Mouse (Mus musculus) large intestine, adult 2 months (tissue): ENCODE measurements around the gene Syn3. TPM values are rescaled to one million over a fixed set of nuclear protein-coding genes. Genes with fewer than 3 reads are reported as not detected.

Experiments used
- DNase-seq: peaks from one replicate; pipeline ENCODE4 v3.0.0-alpha.2; 2012; ENCODE audit warnings: low read depth, low spot score
- WGBS: fragments of 180-500 bp; shearing (Covaris S2); methylation state at CpG from one replicate; pipeline ENCODE4 v1.1.7; 2018; 5-methylcytosine and 5-hydroxymethylcytosine counted together
- polyA plus RNA-seq: library from polyadenylated mRNA; depleted of rRNA; stranded (reverse); fragments of >200 nt; gene quantifications from 2 replicates; pipeline ENCODE4 v1.2.3, GENCODE M21; 2012

The Syn3 gene
- polyA plus RNA-seq, 1 experiment: 0.89 TPM

DNA sequence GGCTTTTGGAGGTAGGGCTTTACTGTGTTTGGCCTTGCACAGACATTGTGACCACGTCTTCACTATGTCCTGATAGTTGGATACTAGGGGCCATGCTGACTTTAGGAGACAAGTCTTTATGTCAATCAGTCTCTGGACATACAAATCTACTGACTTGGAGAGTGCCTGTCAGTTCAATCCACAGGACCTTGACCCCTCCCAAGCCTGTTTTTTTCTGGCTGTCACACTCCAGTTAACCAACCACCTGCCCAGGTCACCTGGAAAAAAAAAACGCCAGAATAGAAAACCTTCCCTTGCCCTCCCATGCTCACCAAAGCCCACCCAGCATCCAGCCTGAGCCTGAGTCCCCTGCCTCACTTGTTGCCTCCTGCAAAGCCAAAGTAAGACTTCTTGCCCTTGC lies 70.7 kb downstream of the Syn3 start:
- WGBS: 64% methylated on average over 2 of the region's 2 CpGs
- no peak for DNase-seq

DNA sequence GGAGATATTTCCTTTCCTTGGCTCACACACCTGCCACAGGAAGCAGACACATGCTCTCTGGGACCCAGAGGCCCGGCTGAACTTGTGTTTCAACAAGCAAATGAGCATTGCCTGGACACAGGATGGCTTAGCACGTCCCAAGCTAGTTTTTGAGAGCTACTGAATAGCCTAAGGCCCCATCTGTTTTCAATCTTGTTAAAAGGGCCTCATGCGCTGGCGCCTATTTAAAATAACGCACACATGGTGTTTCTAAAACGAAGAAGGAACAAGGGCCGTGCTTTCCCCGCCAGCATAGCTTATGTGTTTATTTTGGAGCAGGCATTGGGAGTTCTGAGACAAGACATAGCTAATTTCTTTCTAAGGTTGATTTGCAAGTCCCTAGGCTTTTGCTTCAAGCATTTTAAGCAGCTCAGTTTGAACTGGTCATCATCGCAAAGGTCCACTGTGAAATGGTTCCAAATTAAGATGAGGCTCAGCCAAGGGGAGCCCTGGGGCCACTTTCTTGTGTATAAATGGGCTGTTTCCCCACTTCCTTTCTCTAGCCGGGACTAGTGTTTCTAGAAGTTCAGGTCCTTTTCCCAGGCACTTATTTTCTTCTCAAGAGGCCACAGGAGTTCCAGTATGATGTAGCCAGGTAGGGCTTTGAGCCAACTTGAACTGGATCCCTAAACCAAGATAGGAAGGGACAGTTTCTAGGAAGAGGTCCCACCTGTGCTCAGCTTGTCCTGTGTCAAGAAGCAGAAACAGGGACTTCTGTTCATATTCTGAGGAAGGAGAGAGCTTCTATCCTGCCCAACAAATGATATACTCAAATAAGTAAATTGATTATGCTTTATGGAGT lies 72.8 kb downstream of the Syn3 start:
- DNase-seq: no peak
- WGBS: 38% methylated on average over 10 of the region's 10 CpGs

DNA sequence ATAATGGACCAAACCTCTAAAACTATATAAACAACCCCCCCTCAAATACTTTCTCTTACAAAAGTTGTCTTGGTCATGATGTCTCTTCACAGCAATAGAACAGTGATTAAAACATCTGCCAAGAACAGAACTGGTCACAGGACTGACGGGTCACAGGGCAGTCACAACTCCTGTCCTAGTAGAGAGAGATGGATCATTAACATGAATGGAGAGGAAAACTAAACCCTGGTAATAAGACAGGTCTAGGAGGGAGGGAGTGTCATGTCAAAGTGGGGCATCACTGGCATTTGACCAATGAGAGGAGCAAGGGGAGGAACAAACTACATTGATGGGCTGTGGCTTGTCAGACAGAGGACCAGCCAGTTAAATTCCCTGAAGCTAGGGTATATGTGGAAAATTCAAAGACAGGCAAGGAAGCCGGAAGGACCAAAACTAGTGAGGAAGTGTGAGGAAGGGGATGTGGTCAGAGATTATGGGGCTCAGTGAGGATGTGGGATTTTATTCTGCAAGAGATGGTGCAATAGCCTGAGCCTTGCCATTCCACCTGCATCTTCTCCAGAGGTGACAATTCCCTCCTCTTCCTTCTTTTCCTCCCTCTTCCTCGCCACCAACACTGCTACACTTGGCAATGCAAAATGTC lies 76.8 kb downstream of the Syn3 start:
- no peak for DNase-seq
- WGBS: 87% methylated on average over 3 of the region's 3 CpGs

DNA sequence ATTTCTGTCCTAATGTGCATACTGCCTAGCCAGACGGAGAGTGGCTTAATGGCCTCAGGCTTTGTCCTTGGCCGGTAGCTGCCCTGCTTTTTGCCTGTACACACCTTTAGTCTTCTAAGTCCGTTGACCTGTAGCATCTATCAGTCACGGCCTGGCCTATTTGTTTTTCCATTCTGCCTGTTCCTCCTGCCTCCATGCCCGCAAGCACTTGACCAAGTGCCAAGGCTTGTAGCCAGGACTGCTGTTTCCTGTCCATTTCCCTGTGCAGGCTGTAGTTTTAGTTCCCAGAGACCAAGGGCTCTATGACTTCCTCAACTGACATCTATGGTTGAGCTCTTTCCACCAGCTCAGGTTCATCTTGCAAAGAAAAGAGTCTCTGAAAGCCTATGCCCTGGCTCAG lies 79.8 kb downstream of the Syn3 start:
- DNase-seq: peak; percentile 25
- WGBS: 30% methylated on average over 5 of the region's 5 CpGs

DNA sequence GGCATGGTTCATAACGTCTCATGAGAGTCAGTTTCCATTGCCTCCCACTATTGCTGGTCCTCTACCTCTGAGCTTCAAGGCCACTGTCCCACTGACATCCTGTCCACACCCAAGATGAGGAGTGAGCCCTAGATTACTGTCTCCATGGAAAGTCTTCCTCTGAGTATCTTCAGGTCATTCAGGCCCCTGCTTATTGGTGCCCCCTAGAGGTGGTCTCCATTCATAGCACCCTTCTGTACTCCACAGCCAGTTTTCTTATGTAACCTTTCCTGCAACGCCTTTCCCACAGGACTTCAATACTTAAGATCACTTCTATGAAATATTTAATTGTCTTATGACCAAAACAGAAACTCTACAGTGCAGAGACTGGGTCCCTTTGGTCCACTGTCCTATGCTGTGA lies 80.4 kb downstream of the Syn3 start:
- WGBS: 64% methylated on average over 2 of the region's 2 CpGs
- no peak for DNase-seq

DNA sequence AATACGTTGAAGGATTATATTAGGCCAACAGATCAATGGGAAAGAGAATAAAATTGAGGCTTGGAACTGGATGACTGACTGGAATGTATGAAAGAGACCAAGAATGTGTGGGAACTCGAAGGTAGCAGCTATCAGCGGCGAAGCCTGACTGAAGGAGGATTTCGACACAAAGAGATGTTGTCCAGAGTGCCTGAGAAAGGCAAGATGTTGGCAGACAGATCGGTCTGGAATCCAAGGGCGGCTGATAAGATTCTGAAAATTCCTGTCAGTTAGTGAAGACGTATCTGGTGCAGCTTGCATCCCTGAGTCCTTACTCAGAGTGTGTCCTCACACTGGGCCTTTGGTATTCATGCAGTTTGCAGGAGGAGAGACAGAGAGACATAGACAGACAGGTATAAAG lies 81.9 kb downstream of the Syn3 start:
- DNase-seq: no peak
- WGBS: 87% methylated on average over 8 of the region's 8 CpGs

DNA sequence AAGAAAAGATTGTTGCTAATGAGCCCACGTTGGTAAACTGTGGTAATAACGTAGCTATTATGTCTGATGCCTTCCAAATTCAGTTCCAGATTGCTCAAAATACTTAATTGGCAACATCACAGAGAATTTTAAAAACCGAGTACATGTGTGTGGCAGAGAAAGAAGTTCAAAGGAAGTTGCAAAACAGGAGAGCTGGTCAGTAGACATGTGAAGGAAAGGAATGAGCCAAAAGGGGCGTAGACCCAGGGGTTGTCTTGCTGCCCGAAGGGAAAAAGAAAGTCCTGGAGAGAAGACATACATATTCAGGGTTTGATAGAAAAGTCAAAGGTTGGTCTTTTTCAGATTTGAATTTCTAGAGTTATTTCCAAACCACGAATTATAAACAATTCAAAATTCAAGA lies 87.8 kb downstream of the Syn3 start:
- no peak for DNase-seq
- WGBS: 86% methylated on average over 6 of the region's 6 CpGs

DNA sequence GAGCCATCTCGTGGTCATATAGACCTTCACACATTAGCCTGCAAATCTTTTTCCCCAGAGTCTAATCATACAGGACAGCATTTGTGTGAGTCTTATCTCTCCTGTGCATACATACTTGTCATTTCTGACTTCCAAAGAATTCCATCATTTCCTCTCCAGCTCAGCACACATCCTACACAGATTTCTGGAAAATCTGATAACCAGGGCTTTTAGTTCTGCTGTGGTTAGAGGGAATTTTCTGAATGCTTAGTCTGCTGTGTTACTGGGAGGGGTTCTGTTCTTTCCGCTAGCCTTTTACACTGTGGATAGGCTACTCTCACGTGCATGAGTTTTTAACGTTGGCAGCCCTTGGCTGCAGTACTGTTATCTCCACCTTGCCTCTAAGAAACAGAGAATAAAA lies 91.7 kb downstream of the Syn3 start:
- 74% methylated on average over 4 of the region's 4 CpGs for WGBS
- DNase-seq: no peak

DNA sequence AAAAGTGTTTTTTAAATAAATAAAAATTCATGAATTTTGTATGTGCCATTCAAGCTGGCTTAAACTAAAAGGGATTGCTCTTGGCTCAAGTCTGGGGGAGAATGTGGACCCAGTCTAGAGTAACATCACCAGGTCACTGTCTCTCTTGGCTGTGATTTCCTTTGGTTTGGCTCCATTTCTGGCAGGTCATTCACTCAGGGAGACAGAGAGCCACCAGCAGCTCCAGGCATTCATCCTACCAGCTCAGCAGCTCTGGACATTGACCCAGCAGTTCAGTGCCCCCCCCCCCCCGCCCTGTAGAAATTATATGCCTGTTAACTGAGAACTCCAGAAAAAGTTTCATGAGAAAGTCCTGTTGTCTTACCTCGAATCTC lies 100.4 kb downstream of the Syn3 start:
- no peak for DNase-seq
- 44% methylated on average over 2 of the region's 2 CpGs for WGBS

DNA sequence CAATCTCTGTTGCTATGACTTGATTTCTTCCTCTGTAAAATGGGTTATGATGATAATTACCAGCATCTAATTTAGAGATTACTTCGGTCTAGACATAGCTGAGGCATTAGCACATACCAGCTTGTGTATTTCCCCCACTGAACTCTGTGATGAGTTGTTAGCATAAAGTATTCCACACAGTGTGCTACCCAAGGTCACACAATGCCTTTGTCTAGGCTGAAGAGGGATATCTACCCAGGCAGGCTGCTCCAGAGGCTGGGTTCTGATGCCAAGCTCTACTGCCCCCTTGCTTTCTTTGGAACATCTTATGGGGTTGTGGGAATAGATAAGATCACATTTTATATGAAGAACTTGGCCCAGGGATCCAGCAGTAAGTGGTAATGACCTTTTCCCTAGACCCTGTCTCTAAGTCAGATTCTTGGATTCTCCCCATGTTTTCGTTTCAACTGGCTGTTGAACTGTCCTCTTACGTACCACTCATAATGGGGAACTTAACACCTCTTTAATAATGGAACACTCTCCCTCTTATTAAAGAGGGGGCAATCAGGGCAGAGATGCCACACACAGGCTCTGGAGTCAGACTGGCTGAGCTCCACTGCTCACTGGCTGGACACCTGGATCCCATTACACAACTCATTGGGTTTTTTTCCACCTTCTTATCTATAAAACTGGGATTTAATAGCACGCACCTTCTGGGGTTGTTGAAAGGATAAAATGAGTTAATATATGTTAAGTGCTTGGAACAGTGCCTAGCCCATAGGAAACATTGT lies 100.9 kb downstream of the Syn3 start:
- DNase-seq: no peak
- 69% methylated on average over 4 of the region's 4 CpGs for WGBS

DNA sequence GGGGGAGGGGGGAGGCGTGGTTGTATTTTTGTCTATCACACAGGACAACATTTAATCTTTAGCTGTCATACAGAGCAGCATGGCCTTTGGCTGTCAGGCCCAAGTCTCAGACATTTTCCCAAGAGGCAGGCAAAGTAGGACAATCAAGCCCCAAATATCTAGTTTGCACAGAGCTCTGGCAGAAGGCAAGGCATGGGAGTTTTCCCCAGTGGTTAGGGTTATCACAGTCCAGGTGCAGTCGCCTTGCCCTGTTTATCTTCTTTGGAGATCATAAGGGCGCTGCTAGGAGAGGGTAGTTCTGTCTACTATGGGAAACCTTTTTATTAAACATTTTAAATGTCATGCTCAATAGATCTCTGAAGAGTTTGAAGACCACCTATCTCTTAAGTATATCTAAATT lies 106.3 kb downstream of the Syn3 start:
- WGBS: 89% methylated on average over 3 of the region's 3 CpGs
- DNase-seq: no peak

DNA sequence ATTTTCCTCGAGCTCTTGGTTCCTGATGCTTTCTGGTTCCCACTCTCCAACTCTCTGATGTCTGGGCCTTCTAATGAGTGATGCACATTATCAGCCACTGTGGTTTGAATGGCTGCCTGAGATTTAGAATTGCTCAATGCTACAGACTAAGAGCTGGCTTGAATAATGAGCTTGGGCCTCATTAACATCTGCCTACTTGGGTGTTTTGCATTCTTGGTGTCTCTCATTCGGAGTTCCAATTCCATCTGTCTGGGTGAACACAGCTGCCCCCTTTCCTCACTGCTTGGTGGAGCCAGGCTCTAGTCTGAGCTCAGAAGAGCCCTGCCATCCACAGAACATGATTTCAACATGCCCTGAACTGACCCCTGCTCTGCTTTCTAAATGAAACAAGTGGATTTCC lies 108.8 kb downstream of the Syn3 start:
- DNase-seq: no peak
- 70% methylated on average over 2 of the region's 2 CpGs for WGBS

DNA sequence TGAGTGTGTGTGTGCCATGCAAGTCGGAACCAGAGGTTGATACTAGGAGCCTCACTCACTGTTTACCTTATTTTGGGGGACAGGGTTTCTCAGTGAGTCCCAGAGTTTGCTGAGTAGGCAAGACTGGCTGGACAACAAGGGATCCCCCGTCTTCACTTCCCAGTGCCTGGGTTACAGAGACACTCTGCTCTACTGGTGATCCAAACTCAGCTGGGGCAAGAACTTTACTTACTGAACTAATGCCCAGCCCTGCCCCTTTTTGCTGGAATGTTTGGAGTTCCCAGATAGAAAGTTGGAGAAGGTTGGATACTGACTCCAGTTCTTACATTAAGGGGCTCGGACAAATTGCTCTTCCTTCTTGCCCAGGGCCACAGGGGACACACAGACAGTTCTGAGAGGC lies 109.3 kb downstream of the Syn3 start:
- 89% methylated on average over 3 of the region's 3 CpGs for WGBS
- DNase-seq: no peak

DNA sequence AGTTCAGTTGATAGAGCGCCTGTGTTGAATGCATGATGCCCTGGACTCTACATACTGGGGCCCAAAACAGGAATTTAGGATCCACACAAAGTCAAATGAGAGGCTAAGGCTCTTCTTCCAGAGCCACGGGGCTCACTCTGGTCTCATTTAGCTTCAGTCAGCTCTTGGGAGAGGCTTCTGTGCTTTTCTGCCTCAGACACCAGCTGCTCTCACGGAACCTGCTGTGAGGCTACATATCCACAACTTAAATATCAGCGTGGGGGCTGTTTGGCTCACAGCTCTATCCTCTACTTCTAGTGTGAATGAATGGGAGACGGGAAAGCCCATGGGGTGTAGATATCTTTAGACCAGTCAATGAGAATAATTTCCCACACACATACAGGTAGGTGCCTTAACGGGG lies 109.9 kb downstream of the Syn3 start:
- 92% methylated on average over 6 of the region's 6 CpGs for whole genome bisulfite sequencing

DNA sequence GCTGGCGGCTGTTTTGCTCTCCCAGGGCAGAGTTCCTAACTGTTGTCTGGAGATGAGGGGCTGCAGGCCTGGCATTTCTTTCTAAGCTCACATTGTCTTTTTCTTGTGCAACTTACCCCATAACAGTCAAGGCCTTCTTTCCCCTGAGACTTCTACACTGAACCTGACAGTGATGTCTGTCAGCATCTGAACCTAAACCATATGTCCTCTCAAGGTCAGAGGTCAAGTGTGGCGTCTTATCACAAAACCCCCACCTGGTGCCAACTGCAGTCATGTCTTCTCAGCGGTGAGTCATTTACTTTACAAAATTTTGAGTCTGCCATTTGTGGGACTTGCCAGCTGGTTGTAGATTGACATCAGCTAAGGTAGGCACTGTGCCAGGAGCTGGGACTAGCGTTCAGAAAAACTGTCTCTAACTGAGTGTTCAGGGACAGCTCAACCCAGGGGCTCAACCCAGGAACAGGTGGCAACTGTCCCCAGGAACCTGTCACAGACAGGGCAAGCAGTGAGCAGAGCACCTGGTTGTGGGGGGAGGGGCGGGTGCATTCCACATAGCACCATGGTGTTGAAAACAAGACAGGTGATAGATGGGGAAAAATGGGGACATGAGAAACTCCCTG lies 110.8 kb downstream of the Syn3 start:
- 48% methylated on average over 5 of the region's 5 CpGs for WGBS
- DNase-seq: no peak

More for the DNA sequence above, 109.9 kb downstream of the Syn3 start:
- no peak for DNase-seq

DNA sequence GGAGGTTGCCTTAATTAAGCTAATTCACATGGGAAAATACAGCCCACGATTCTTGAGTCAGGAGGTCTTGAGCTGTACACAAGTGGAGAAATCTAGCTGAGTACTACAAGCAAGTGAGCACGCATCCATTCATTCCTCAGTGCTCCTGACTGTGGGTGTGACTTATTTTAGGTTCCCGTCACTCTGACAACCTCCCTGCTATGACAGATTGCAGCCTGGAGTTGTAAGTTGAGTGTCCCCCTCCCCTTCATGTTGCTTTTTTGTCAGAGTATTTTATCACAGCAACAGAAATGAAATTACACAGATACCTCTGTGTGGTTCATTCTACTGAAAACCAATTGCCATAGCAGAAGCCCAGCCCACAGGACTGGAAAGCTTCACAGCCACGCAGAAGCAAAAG lies 112.5 kb downstream of the Syn3 start:
- no peak for DNase-seq

DNA sequence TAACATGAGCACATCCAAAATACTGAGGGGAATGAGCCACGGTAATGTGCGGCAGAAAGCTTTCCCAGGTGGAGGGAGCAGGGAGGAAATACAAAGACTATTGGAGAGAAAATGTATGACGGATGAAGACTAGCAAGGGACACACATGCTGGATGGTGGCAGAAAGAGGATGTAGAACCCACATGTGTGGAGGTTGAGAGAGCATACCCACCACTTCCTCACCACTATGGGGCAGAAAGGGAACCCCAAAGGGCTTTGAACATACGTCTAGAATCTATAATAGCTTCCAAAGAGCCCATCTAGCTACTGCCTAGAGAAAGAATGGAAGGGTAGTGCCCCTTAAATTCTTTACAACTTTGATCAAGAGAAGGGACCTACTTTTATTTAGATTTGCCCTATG lies 113.0 kb downstream of the Syn3 start:
- 84% methylated on average over 4 of the region's 4 CpGs for WGBS

More for the DNA sequence above, 112.5 kb downstream of the Syn3 start:
- WGBS: 87% methylated on average over 4 of the region's 4 CpGs

DNA sequence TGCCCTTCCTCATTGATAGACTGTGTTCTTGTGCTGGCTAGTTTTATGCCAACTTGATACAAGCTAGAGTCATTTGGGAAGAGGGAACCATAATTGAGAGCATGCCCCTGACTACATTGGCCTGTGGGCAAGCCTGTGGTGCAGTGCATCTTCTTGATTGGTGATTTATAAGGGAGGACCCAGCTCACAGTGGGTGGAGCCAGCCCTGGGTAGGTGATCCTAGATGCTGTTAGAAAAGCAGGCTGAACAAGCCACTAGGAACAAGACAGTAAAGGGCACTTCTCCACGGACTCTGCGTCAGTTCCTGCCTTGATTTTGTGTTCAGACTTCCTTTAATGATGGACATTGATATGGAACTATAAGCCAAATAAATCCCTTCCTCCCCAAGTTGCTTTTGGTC lies 114.0 kb downstream of the Syn3 start:
- DNase-seq: no peak
- 43% methylated on average over 2 of the region's 2 CpGs for WGBS

More for the DNA sequence above, 113.0 kb downstream of the Syn3 start:
- DNase-seq: no peak

DNA sequence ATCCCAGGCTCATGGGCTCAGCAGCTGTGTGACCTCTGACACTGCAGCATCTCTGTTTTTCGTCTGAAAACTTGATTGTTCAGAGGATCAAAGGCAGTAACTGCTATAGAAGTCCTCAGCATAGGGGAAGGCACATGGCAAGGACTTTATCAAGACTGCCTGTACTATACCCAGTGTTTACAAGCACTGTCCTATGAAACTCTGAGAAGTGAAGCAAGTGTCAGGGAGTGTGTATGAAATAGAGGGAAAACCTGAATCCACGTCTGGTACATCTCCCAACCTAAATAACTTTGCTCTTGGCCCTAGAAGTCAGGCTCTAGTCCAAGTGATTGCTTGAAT lies 116.8 kb downstream of the Syn3 start:
- 53% methylated on average over 2 of the region's 2 CpGs for WGBS

DNA sequence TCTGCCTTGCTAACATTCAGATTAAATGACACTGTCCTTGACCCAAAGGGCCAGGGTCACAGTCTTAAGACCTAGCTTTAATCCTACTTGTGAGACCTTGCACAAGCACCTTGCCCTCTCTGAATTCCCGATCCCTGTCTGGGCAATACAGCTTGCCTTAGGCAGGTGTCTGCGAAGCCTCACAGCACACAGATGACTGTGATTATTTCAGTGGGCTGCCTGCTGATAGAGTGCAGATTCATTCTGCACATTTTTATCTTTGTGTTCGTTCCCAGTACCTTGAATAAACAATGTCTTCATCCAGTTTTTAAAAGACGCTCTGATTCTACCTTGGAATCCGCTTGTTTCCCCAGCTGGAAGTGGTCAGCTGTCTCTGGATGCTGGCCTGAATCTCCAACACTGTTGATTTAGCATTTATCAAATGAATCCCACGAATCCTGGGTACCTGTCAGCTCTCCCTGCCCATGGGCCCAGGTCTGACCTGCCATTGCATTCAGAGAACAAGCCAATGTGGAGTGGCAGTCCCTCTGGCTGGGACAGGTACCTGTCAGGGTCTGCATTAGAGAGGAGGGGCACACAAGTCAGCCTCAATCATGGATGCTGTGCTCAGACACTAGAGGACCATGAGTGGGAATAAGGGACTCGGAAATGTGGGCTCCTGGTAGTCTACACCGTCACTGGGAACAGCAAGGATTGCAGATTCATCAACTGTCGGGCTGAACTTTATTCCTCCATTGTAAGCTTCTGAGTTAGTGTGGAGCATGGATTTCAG lies 117.4 kb downstream of the Syn3 start:
- DNase-seq: no peak

More for the DNA sequence above, 116.8 kb downstream of the Syn3 start:
- no peak for DNase-seq

More for the DNA sequence above, 117.4 kb downstream of the Syn3 start:
- 70% methylated on average over 9 of the region's 9 CpGs for WGBS
